Mouse (Mus musculus): ENCODE measurements at regions not wholly inside any gene's neighbourhood (a gene's known extent, or its start where the extent isn't known, plus 50 kb on each side); places are given as distances from the start of the nearest gene placed in this dataset.
"Not testable (repeated sequence)": the region's sequence is repeated elsewhere in the genome, so short reads cannot be mapped to it uniquely, and the experiment has no call there.

GRCm38 (mm10) chr11:7775361-7775760, 561.6 kb upstream of the Igfbp3 start:
- H3K4me3 ChIP-seq (replicated peaks); H3K4me2 ChIP-seq; H3K4me1 ChIP-seq; H3K36me3 ChIP-seq; H3K27ac ChIP-seq; H3K27me3 ChIP-seq (replicated peaks); H3K9me3 ChIP-seq; H3K9ac ChIP-seq; ATAC-seq (ENCODE audit: insufficient read depth, low FRiP score, low read depth): not testable (repeated sequence)

GRCm38 (mm10) chr11:7765303-7765702, 551.6 kb upstream of the Igfbp3 start:
- no peak for ATAC-seq (ENCODE audit: insufficient read depth, low FRiP score, low read depth)
- no peaks in the 10 kb centered on the region for H3K36me3 ChIP-seq
- H3K9ac ChIP-seq = no peak overlapping the region
- no peak overlapping the region for H3K4me2 ChIP-seq
- H3K27ac ChIP-seq = no peak overlapping the region
- H3K27me3 ChIP-seq (replicated peaks) = no peaks in the 10 kb centered on the region
- H3K9me3 ChIP-seq = no peaks in the 10 kb centered on the region
- 27% methylated on average over 1 of the region's 1 CpGs for WGBS
- no peak overlapping the region for H3K4me3 ChIP-seq (replicated peaks)
- H3K4me1 ChIP-seq = no peaks in the 10 kb centered on the region

GRCm38 (mm10) chr11:7758862-7759467, 545.2 kb upstream of the Igfbp3 start:
- no peaks in the 10 kb centered on the region for H3K4me1 ChIP-seq
- no peaks in the 10 kb centered on the region for H3K9me3 ChIP-seq
- no peak overlapping the region for H3K9ac ChIP-seq
- no peak overlapping the region for H3K4me3 ChIP-seq (replicated peaks)
- 68% methylated on average over 6 of the region's 6 CpGs for WGBS
- H3K27me3 ChIP-seq (replicated peaks) = no peaks in the 10 kb centered on the region
- H3K36me3 ChIP-seq = no peaks in the 10 kb centered on the region
- no peak for ATAC-seq (ENCODE audit: insufficient read depth, low FRiP score, low read depth)
- no peak overlapping the region for H3K27ac ChIP-seq
- H3K4me2 ChIP-seq = no peak overlapping the region

Data from stomach, embryonic 15.5 days (tissue).